Mouse (Mus musculus): Measurements from ENCODE around the gene Slc9a9. TPM values are rescaled to one million over a fixed set of nuclear protein-coding genes. Genes with fewer than 3 reads are reported as not detected.

Gene Slc9a9
- polyA plus RNA-seq, 1 experiment from 2014 or later, result 4.0 TPM

GRCm38 (mm10) chr9:95077938-95078337 is 408.2 kb downstream of the Slc9a9 start:
- Histone ChIP-seq H3K4me1 (replicated peaks) (no peaks in the 10 kb centered on the region), H3K9ac (no peak overlapping the region), H3K9me3 (replicated peaks) (no peaks in the 10 kb centered on the region), H3K4me2 (no peak overlapping the region), H3K4me3 (no peak overlapping the region), H3K27ac (ENCODE audit: poor library complexity, severe bottlenecking) (no peak overlapping the region), H3K36me3 (no peaks in the 10 kb centered on the region), H3K27me3 (replicated peaks) (no peaks in the 10 kb centered on the region)
- ATAC-seq (ENCODE audit: insufficient number of reproducible peaks, low FRiP score), result no peak
- 89% methylated on average over 5 of the region's 5 CpGs for WGBS

GRCm38 (mm10) chr9:95078626-95079025 is 408.9 kb downstream of the Slc9a9 start:
- WGBS, result 70% methylated on average over 3 of the region's 3 CpGs

GRCm38 (mm10) chr9:95079951-95080350 is 410.2 kb downstream of the Slc9a9 start:
- Histone ChIP-seq H3K4me3 (no peak overlapping the region), H3K4me2 (no peak overlapping the region), H3K27me3 (replicated peaks) (no peaks in the 10 kb centered on the region), H3K36me3 (no peaks in the 10 kb centered on the region), H3K27ac (ENCODE audit: poor library complexity, severe bottlenecking) (no peak overlapping the region), H3K9me3 (replicated peaks) (no peaks in the 10 kb centered on the region), H3K9ac (no peak overlapping the region), H3K4me1 (replicated peaks) (no peaks in the 10 kb centered on the region)
- ATAC-seq (ENCODE audit: insufficient number of reproducible peaks, low FRiP score), result no peak

More at GRCm38 (mm10) chr9:95078626-95079025, 408.9 kb downstream of the Slc9a9 start:
- Histone ChIP-seq H3K9ac (no peak overlapping the region), H3K36me3 (no peaks in the 10 kb centered on the region), H3K4me1 (replicated peaks) (no peaks in the 10 kb centered on the region), H3K27me3 (replicated peaks) (no peaks in the 10 kb centered on the region), H3K4me3 (no peak overlapping the region), H3K4me2 (no peak overlapping the region), H3K27ac (ENCODE audit: poor library complexity, severe bottlenecking) (no peak overlapping the region), H3K9me3 (replicated peaks) (no peaks in the 10 kb centered on the region)
- no peak for ATAC-seq (ENCODE audit: insufficient number of reproducible peaks, low FRiP score)

DNA sequence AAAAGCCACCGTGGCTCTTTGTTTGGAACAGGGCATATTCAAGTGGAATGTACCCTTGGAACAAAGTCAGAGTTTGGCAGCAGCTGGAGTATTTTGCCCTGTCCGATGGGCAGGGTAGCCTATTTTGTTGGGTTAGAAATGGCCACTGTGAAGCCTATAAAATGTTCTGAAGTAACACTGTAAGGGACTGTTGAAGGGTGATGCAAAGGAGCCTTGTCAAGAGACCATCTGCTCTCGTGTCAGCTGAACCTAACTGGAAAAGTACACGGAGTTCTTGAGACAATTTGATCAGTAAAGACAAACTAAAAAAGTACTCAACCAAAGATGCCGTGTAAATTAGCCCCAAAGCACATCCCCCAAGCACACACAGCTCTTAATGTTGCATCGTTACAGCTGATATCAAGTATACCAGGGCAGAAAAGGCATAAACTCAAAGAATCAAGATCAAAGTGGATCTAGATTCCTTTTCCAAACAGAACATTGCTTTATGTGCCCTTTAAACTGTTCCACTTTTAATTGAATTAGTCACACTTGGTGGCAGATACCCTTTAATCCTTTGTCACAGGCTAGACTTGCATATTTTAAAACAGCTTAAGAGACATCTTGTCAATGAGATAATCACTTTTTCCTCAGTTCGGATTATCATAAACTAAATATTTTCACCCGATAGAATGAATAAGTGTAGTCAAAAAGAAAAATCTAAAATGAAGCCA is 416.6 kb downstream of the Slc9a9 start:
- no peaks in the 10 kb centered on the region for H3K27me3 ChIP-seq (replicated peaks)
- no peak overlapping the region for H3K4me3 ChIP-seq
- no peaks in the 10 kb centered on the region for H3K36me3 ChIP-seq
- H3K27ac ChIP-seq (ENCODE audit: poor library complexity, severe bottlenecking), result no peak overlapping the region
- H3K4me1 ChIP-seq (replicated peaks), result no peaks in the 10 kb centered on the region
- ATAC-seq (ENCODE audit: insufficient number of reproducible peaks, low FRiP score), result no peak
- WGBS, result 74% methylated on average over 8 of the region's 8 CpGs
- no peak overlapping the region for H3K4me2 ChIP-seq
- peaks cover 2% of the 10 kb centered on the region; the same call in 1 of the 2 replicates for H3K9me3 ChIP-seq (replicated peaks)
- H3K9ac ChIP-seq, result no peak overlapping the region

DNA sequence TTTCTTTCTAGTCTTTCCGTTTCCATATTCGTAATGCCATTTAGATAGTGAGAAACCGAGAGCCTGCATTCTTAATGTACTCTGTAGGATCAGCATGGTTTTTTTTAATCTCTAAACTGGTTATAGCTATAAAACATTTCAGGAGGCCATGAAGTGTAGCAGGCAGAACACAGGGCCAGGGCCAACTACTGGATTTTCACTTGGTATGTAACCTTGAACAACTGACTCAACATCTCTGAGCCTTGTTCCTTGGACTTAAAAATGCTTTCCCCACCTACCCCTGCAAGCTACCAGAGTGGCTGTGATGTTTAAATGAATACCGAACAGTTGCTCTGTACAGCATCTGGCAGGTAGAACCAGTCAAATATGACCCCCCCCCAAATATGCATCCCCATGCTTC is 418.5 kb downstream of the Slc9a9 start:
- ATAC-seq (ENCODE audit: insufficient number of reproducible peaks, low FRiP score), result no peak
- whole genome bisulfite sequencing, result 85% methylated on average over 4 of the region's 4 CpGs
- H3K4me2 ChIP-seq, result no peak overlapping the region
- H3K9me3 ChIP-seq (replicated peaks), result peaks cover 4% of the 10 kb centered on the region; the same call in 1 of the 2 replicates
- H3K4me1 ChIP-seq (replicated peaks), result no peaks in the 10 kb centered on the region
- no peak overlapping the region for H3K27ac ChIP-seq (ENCODE audit: poor library complexity, severe bottlenecking)
- no peaks in the 10 kb centered on the region for H3K27me3 ChIP-seq (replicated peaks)
- no peak overlapping the region for H3K9ac ChIP-seq
- no peak overlapping the region for H3K4me3 ChIP-seq
- H3K36me3 ChIP-seq, result no peaks in the 10 kb centered on the region

GRCm38 (mm10) chr9:95089050-95089449 is 419.3 kb downstream of the Slc9a9 start:
- no peaks in the 10 kb centered on the region for H3K27me3 ChIP-seq (replicated peaks)
- WGBS, result 77% methylated on average over 6 of the region's 6 CpGs
- no peak overlapping the region for H3K4me2 ChIP-seq
- H3K9me3 ChIP-seq (replicated peaks), result peaks cover 4% of the 10 kb centered on the region; the same call in 1 of the 2 replicates
- no peak overlapping the region for H3K27ac ChIP-seq (ENCODE audit: poor library complexity, severe bottlenecking)
- no peaks in the 10 kb centered on the region for H3K4me1 ChIP-seq (replicated peaks)
- H3K4me3 ChIP-seq, result no peak overlapping the region
- ATAC-seq (ENCODE audit: insufficient number of reproducible peaks, low FRiP score), result no peak
- no peak overlapping the region for H3K9ac ChIP-seq
- H3K36me3 ChIP-seq, result no peaks in the 10 kb centered on the region

DNA sequence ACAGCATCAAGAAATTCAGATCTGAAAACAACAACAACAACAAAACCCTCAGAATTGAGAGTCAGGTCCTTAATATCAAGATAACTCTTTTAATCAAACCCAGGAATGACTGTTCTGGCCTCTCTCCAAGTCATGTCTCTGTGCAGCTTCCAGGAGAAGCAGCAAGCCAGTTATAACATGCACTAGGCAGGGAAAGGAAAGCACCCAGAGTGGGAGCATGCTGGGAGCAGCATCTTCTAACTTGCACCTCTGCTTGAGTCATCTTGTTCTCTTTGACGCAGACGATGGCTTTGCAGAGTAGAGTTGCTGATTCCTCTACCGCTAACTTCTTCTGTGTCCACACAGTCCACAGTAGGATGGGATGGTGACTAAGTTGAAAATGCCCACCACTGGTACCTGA is 426.8 kb downstream of the Slc9a9 start:
- WGBS, result 86% methylated on average over 3 of the region's 3 CpGs
- no peaks in the 10 kb centered on the region for H3K36me3 ChIP-seq
- no peaks in the 10 kb centered on the region for H3K27me3 ChIP-seq (replicated peaks)
- no peak for ATAC-seq (ENCODE audit: insufficient number of reproducible peaks, low FRiP score)
- no peaks in the 10 kb centered on the region for H3K4me1 ChIP-seq (replicated peaks)
- no peak overlapping the region for H3K9ac ChIP-seq
- no peaks in the 10 kb centered on the region for H3K9me3 ChIP-seq (replicated peaks)
- H3K27ac ChIP-seq (ENCODE audit: poor library complexity, severe bottlenecking), result no peak overlapping the region
- no peak overlapping the region for H3K4me3 ChIP-seq
- H3K4me2 ChIP-seq, result no peak overlapping the region

DNA sequence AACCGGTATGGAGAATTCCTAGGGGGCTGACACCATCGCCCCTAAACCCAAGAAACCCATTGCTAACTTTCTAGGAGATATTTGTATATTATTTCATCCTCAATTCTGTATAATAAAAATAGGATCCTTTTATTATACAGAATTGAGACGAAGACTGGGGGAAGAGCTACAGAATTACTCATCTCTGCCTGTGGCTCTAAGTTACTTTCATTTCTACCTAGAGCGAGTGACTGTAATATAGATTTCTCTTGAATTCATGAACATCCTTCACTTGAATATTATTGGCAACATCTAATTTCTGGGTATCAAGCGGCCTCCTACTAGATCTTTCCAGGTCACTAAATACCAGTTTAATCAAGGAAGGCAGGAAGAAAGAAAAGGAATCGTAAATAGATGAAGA is 436.1 kb downstream of the Slc9a9 start:
- no peak for ATAC-seq (ENCODE audit: insufficient number of reproducible peaks, low FRiP score)
- Histone ChIP-seq H3K27ac (ENCODE audit: poor library complexity, severe bottlenecking) (no peak overlapping the region), H3K9ac (no peak overlapping the region), H3K27me3 (replicated peaks) (no peaks in the 10 kb centered on the region), H3K4me1 (replicated peaks) (no peaks in the 10 kb centered on the region), H3K4me3 (no peak overlapping the region), H3K4me2 (no peak overlapping the region), H3K9me3 (replicated peaks) (no peaks in the 10 kb centered on the region), H3K36me3 (no peaks in the 10 kb centered on the region)
- 81% methylated on average over 6 of the region's 6 CpGs for WGBS

- Histone ChIP-seq H3K9me3 (replicated peaks) (no peaks in the 10 kb centered on the region), H3K4me3 (no peak overlapping the region), H3K27ac (ENCODE audit: poor library complexity, severe bottlenecking) (no peak overlapping the region), H3K4me1 (replicated peaks) (no peaks in the 10 kb centered on the region), H3K9ac (no peak overlapping the region), H3K36me3 (no peaks in the 10 kb centered on the region), H3K4me2 (no peak overlapping the region), H3K27me3 (replicated peaks) (no peaks in the 10 kb centered on the region)
- ATAC-seq (ENCODE audit: insufficient number of reproducible peaks, low FRiP score), result no peak
Measured at GRCm38 (mm10) chr9:95109799-95110198, 440.1 kb downstream of the Slc9a9 start.

- H3K9ac ChIP-seq, result no peak overlapping the region
- no peak overlapping the region for H3K4me2 ChIP-seq
- H3K4me3 ChIP-seq, result no peak overlapping the region
- no peaks in the 10 kb centered on the region for H3K4me1 ChIP-seq (replicated peaks)
- H3K36me3 ChIP-seq, result no peaks in the 10 kb centered on the region
- 60% methylated on average over 5 of the region's 5 CpGs for WGBS
- no peaks in the 10 kb centered on the region for H3K9me3 ChIP-seq (replicated peaks)
- no peak overlapping the region for H3K27ac ChIP-seq (ENCODE audit: poor library complexity, severe bottlenecking)
- ATAC-seq (ENCODE audit: insufficient number of reproducible peaks, low FRiP score), result no peak
- no peaks in the 10 kb centered on the region for H3K27me3 ChIP-seq (replicated peaks)
Measured at GRCm38 (mm10) chr9:95110768-95111167, 441.1 kb downstream of the Slc9a9 start.

DNA sequence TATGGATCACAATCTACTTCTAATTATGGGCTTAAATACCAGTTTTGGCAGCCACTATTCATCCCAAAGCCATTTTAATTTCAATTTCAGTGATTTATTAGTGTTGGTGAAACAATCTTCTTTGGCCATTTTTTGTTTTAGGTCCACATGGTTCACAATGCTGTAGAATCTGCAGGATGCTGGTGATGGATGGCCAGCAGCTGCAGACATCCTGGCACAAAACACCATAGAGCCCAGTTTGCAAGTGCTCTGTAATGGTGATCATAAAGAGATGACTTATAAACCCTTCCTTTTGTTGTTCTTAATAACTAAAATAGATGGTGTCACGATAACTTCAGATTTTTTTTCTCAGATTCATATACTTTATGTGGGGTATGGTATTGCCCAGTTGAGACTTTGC is 442.0 kb downstream of the Slc9a9 start:
- Histone ChIP-seq H3K9ac (no peak overlapping the region), H3K27ac (ENCODE audit: poor library complexity, severe bottlenecking) (no peak overlapping the region), H3K36me3 (no peaks in the 10 kb centered on the region), H3K4me3 (no peak overlapping the region), H3K4me1 (replicated peaks) (no peaks in the 10 kb centered on the region), H3K4me2 (no peak overlapping the region), H3K9me3 (replicated peaks) (no peaks in the 10 kb centered on the region), H3K27me3 (replicated peaks) (no peaks in the 10 kb centered on the region)
- WGBS, result 93% methylated on average over 1 of the region's 1 CpGs
- no peak for ATAC-seq (ENCODE audit: insufficient number of reproducible peaks, low FRiP score)

All from heart, embryonic 12.5 days (tissue).